Mouse (Mus musculus): ENCODE data around the gene Notum.

DNA sequence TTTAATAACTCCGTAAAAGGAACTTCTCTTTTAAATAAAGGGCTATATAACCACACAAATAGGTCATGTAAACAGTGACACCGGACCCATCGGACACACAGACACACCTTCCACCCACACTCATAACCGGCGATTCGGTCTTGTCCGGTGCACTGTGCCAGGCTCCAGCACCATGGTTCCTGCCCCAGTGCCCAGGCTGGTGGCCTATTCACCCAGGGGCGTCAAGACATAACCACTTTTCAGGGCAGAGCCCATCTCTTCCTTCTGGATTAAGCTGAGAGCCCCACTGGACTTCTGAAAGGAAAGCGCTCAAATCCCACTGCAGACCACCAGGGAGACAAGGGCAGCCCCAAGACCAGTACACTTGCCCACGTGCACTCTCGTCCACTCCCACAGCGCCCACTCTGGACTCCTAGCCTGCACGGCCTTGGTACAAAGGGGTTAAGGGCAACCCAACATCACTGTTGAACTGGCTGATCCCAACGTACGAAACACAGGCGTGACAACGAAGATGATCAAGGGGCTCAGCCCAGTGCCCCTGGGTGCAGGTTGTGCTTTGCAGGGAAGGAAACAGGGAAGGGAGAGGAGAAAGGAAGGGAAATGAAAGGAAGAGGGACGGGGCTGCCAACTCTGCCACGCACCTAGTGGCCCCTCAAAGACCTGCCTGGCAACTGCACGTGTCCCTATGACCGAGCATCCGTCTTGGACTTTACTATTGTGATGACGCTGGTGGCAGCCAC lies 32.2 kb downstream of the Notum start:
- TF ChIP-seq CTCF (IDR thresholded peaks at IDR 0.05; ENCODE audit: low read depth, low read length) (no peak), POLR2A (IDR thresholded peaks at IDR 0.05; ENCODE audit: extremely low read depth, insufficient read depth, low read length) (no peak)
